Mouse (Mus musculus) hindbrain, embryonic 10.5 days (tissue): Measurements from ENCODE around the gene Prr23a1. TPM values are rescaled to one million over a fixed set of nuclear protein-coding genes. Genes with fewer than 3 reads are reported as not detected.
A peak's percentile ranks its signal among the peaks of the same experiment; 100 is the strongest.
"Not testable (repeated sequence)": the region's sequence is repeated elsewhere in the genome, so short reads cannot be mapped to it uniquely, and the experiment has no call there.

Experiments
- DNase-seq: peaks from one replicate; pipeline ENCODE4 v3.0.0-alpha.2; 2017; ENCODE audit warnings: low spot score
- H3K27ac ChIP-seq: fragments of 300-500 bp; sonication (generic); 2 replicates; pipeline ENCODE4 v1.5.1; 2016; ENCODE audit warnings: mild to moderate bottlenecking, moderate library complexity
- H3K27me3 ChIP-seq: fragments of 300-500 bp; sonication (generic); 2 replicates; pipeline ENCODE4 v1.6.1; 2016; ENCODE audit warnings: mild to moderate bottlenecking; ENCODE audit not compliant: poor library complexity, insufficient read depth, severe bottlenecking
- H3K36me3 ChIP-seq: fragments of 300-500 bp; sonication (generic); 2 replicates; pipeline ENCODE4 v1.6.1; 2016; ENCODE audit warnings: mild to moderate bottlenecking, moderate library complexity
- H3K4me1 ChIP-seq: fragments of 300-500 bp; sonication (generic); replicated peaks from 2 replicates; pipeline ENCODE4 v1.6.1; 2016; ENCODE audit warnings: mild to moderate bottlenecking
- H3K4me3 ChIP-seq: fragments of 300-500 bp; sonication (generic); 2 replicates; pipeline ENCODE4 v1.5.1; 2016; ENCODE audit warnings: mild to moderate bottlenecking, moderate library complexity
- H3K9me3 ChIP-seq: fragments of 300-500 bp; sonication (generic); 2 replicates; pipeline ENCODE4 v1.6.1; 2016; ENCODE audit warnings: mild to moderate bottlenecking, moderate library complexity
- WGBS: fragments of 180-500 bp; shearing (Covaris S2); methylation state at CpG from one replicate; pipeline ENCODE4 v1.1.7; 2016; 5-methylcytosine and 5-hydroxymethylcytosine counted together
- polyA plus RNA-seq: library from polyadenylated mRNA; unstranded; fragments of >200 nt; fragmentation: Nextera tagmentation; extraction: Ambion mirVana; gene quantifications from 2 replicates; pipeline ENCODE4 v1.2.1, GENCODE M21; 2016

The Prr23a1 gene
- 0.31 TPM in 1 of 2 replicates, not detected in the other for polyA plus RNA-seq

GRCm38 (mm10) chr9:98842117-98842516 lies at the start of gene Prr23a1:
Prr23a1 (plus strand) TSS chr9:98842503.
- DNase-seq: no peak
- WGBS: 58% methylated on average over 22 of the region's 22 CpGs
- no peak within 1 kb of the TSS for H3K27ac ChIP-seq
- H3K36me3 ChIP-seq: no peaks in the 10 kb centered on the region
- H3K4me3 ChIP-seq: peak within 1 kb of the TSS; percentile 35
- peaks cover 14% of the 10 kb centered on the region for H3K27me3 ChIP-seq
- H3K4me1 ChIP-seq: peaks cover 5% of the 10 kb centered on the region; the same call in 1 of the 2 replicates
- peaks cover 8% of the 10 kb centered on the region for H3K9me3 ChIP-seq

DNA sequence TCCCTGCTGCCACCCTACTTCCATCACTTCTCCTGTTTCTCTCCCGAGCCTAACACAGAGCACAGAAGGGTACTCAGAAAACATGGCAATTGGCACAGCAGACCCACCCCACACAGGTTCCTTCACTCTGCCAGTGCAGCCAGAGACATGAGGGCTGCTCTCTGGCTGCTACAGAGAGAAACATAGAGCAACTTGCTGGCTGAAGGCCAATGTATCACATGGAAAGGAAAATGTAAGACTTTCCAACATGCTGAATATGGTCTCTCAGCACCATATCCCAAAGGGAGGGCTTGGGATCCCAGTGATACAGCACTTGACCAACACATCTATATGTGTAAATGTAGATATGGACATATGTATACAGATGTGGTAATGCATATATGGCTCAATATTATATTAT lies 43.3 kb upstream of the Prr23a1 start:
- Histone ChIP-seq H3K4me1 (peaks cover 3% of the 10 kb centered on the region), H3K4me3 (no peak overlapping the region), H3K36me3 (no peaks in the 10 kb centered on the region), H3K9me3 (no peaks in the 10 kb centered on the region), H3K27ac (no peak overlapping the region), H3K27me3 (no peaks in the 10 kb centered on the region)
- WGBS: 70% methylated on average over 1 of the region's 1 CpGs
- DNase-seq: no peak

- Histone ChIP-seq H3K27me3 (no peaks in the 10 kb centered on the region), H3K4me3 (no peak overlapping the region), H3K27ac (no peak overlapping the region), H3K4me1 (peaks cover 5% of the 10 kb centered on the region), H3K36me3 (no peaks in the 10 kb centered on the region), H3K9me3 (no peaks in the 10 kb centered on the region)
- 54% methylated on average over 12 of the region's 12 CpGs for WGBS
- no peak for DNase-seq
These were observed 38.3 kb upstream of the Prr23a1 start for GRCm38 (mm10) chr9:98803971-98804370.

GRCm38 (mm10) chr9:98805511-98805910 lies 36.8 kb upstream of the Prr23a1 start:
- no peak for DNase-seq
- H3K4me1 ChIP-seq: peaks cover 5% of the 10 kb centered on the region
- no peaks in the 10 kb centered on the region for H3K27me3 ChIP-seq
- H3K4me3 ChIP-seq: no peak overlapping the region
- H3K9me3 ChIP-seq: no peaks in the 10 kb centered on the region
- H3K27ac ChIP-seq: no peak overlapping the region
- WGBS: 85% methylated on average over 15 of the region's 15 CpGs
- H3K36me3 ChIP-seq: no peaks in the 10 kb centered on the region

GRCm38 (mm10) chr9:98805934-98806333 lies 36.4 kb upstream of the Prr23a1 start:
- WGBS: 85% methylated on average over 3 of the region's 3 CpGs
- Histone ChIP-seq H3K4me3 (no peak overlapping the region), H3K27me3 (no peaks in the 10 kb centered on the region), H3K27ac (no peak overlapping the region), H3K36me3 (no peaks in the 10 kb centered on the region), H3K4me1 (peaks cover 5% of the 10 kb centered on the region), H3K9me3 (no peaks in the 10 kb centered on the region)
- DNase-seq: no peak

DNA sequence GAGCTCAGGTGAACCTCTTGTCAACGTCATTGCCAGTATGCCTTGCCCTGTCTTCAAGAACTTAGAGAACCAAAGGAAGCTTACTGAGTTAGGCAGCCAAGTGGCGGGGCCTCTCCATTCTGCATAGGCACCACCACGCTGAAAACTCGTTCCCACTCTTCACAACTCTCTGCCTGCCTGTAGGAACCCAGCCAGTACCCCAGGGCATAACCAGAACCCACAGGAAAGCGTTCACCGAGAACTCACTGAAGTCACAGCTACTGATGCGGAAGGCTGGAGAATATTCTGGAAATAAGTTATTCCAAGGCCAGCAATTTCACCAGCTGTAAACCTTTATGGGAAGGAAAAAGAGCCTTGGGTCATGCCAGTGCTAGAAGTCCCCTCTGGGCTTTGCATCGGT lies 34.7 kb upstream of the Prr23a1 start:
- DNase-seq: no peak
- WGBS: 87% methylated on average over 8 of the region's 8 CpGs
- Histone ChIP-seq H3K36me3 (no peaks in the 10 kb centered on the region), H3K4me3 (no peak overlapping the region), H3K4me1 (peaks cover 5% of the 10 kb centered on the region), H3K27ac (no peak overlapping the region), H3K9me3 (no peaks in the 10 kb centered on the region), H3K27me3 (no peaks in the 10 kb centered on the region)

- H3K4me1 ChIP-seq, H3K36me3 ChIP-seq, H3K27ac ChIP-seq, H3K9me3 ChIP-seq, H3K27me3 ChIP-seq, H3K4me3 ChIP-seq: not testable (repeated sequence)
- 65% methylated on average over 2 of the region's 2 CpGs for WGBS
- DNase-seq: peak; percentile 39
These were observed 32.8 kb upstream of the Prr23a1 start for GRCm38 (mm10) chr9:98809526-98809925.

- H3K36me3 ChIP-seq: no peaks in the 10 kb centered on the region
- H3K4me1 ChIP-seq: no peaks in the 10 kb centered on the region
- H3K9me3 ChIP-seq: no peaks in the 10 kb centered on the region
- no peak overlapping the region for H3K27ac ChIP-seq
- no peaks in the 10 kb centered on the region for H3K27me3 ChIP-seq
- no peak for DNase-seq
- no peak overlapping the region for H3K4me3 ChIP-seq
- WGBS: 77% methylated on average over 3 of the region's 3 CpGs
These were observed 26.2 kb upstream of the Prr23a1 start for GRCm38 (mm10) chr9:98816066-98816465.

GRCm38 (mm10) chr9:98817592-98817991 lies 24.7 kb upstream of the Prr23a1 start:
- no peaks in the 10 kb centered on the region for H3K36me3 ChIP-seq
- WGBS: 82% methylated on average over 7 of the region's 7 CpGs
- no peak overlapping the region for H3K4me3 ChIP-seq
- H3K27me3 ChIP-seq: no peaks in the 10 kb centered on the region
- no peak for DNase-seq
- no peak overlapping the region for H3K27ac ChIP-seq
- H3K4me1 ChIP-seq: no peaks in the 10 kb centered on the region
- H3K9me3 ChIP-seq: no peaks in the 10 kb centered on the region

DNA sequence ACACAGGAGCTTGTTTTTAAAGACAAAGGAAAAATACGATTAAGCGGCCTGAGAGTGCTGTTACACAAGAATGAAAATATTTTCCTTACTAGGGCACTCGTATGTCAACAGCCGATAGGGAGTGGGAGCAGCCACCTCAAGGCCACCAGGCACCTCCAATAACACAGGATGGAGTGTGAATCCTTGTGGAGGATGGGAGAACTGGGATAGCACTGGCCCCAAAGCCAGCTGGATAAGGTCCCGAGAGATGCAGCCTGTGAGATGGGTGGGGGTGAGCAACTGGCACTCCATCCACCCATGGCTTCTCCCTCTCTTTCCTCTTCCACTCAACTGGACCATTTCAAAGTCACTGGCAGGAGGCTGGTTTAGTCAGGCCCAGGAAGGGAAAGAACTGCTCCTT lies 23.3 kb upstream of the Prr23a1 start:
- H3K9me3 ChIP-seq: no peaks in the 10 kb centered on the region
- DNase-seq: no peak
- H3K4me1 ChIP-seq: no peaks in the 10 kb centered on the region
- H3K27me3 ChIP-seq: no peaks in the 10 kb centered on the region
- no peak overlapping the region for H3K27ac ChIP-seq
- no peaks in the 10 kb centered on the region for H3K36me3 ChIP-seq
- no peak overlapping the region for H3K4me3 ChIP-seq
- 75% methylated on average over 5 of the region's 5 CpGs for WGBS

- Histone ChIP-seq H3K9me3 (no peaks in the 10 kb centered on the region), H3K4me1 (no peaks in the 10 kb centered on the region)
- WGBS: 88% methylated on average over 2 of the region's 2 CpGs
These were observed 22.8 kb upstream of the Prr23a1 start for GRCm38 (mm10) chr9:98819481-98819880.

DNA sequence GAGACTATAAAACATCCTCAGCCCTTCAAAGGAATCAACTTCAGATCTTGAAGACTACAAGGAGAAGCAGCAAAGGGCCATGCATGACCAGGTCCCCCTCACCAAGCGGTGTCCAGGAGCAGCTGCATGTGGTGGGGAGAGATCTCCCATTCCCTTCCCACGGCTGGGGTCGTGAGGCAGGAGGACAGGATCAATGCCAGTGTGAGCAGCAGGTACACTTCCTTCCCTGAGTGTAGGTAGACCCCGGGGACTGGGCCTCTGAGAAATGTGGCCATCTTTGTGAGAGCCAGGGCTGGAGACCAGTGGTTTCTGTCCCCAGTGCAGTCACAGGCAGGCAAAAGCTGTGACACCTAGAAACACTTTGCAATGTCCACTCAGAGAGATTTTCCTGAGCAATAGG lies 21.8 kb upstream of the Prr23a1 start:
- Histone ChIP-seq H3K9me3 (no peaks in the 10 kb centered on the region), H3K27ac (no peak overlapping the region), H3K27me3 (no peaks in the 10 kb centered on the region), H3K36me3 (no peaks in the 10 kb centered on the region), H3K4me3 (no peak overlapping the region), H3K4me1 (no peaks in the 10 kb centered on the region)
- no peak for DNase-seq
- 85% methylated on average over 4 of the region's 4 CpGs for WGBS

More at GRCm38 (mm10) chr9:98819481-98819880, 22.8 kb upstream of the Prr23a1 start:
- no peaks in the 10 kb centered on the region for H3K27me3 ChIP-seq
- H3K4me3 ChIP-seq: no peak overlapping the region
- no peak overlapping the region for H3K27ac ChIP-seq
- H3K36me3 ChIP-seq: no peaks in the 10 kb centered on the region
- no peak for DNase-seq

DNA sequence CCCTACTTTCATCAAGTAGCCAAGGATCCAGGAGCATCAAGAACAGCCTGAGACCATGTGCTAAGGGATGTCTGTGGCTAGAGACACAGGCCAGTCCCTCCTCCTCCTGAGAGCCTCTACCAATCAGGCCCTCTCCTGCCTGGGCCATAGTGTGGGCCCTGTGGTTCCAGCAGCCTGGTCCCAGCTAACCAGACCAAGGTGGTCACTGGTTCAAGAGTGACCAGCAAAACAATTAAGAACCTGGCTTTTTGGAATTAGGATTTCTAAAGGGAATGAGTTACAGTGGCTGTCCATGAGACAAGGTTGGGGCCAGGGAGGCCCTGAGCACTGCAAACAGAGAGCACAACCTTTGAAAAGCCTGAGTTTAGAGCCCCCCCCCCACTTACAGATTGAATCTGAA lies 21.2 kb upstream of the Prr23a1 start:
- Histone ChIP-seq H3K36me3 (no peaks in the 10 kb centered on the region), H3K4me3 (no peak overlapping the region), H3K27me3 (no peaks in the 10 kb centered on the region), H3K9me3 (no peaks in the 10 kb centered on the region), H3K4me1 (no peaks in the 10 kb centered on the region), H3K27ac (no peak overlapping the region)
- DNase-seq: no peak

GRCm38 (mm10) chr9:98823805-98824204 lies 18.5 kb upstream of the Prr23a1 start:
- Histone ChIP-seq H3K9me3 (no peaks in the 10 kb centered on the region), H3K27me3 (no peaks in the 10 kb centered on the region), H3K36me3 (no peaks in the 10 kb centered on the region), H3K4me3 (no peak overlapping the region), H3K4me1 (no peaks in the 10 kb centered on the region), H3K27ac (no peak overlapping the region)
- WGBS: 89% methylated on average over 7 of the region's 7 CpGs
- no peak for DNase-seq
